Mouse (Mus musculus) megakaryocyte progenitor cell, adult 5-6 weeks (primary cell): ENCODE results near the gene Odc1. TPM values are rescaled to one million over a fixed set of nuclear protein-coding genes. Genes with fewer than 3 reads are reported as not detected.

ENCODE experiments used
- ATAC-seq: replicated peaks from 2 replicates; pipeline ENCODE4 v1.8.0; 2016; ENCODE audit warnings: mild to moderate bottlenecking, moderate TSS enrichment, inconsistent platforms; ENCODE audit not compliant: poor library complexity
- total RNA-seq, 2 experiments: library from RNA; stranded (forward) in 1 of 2; stranded (reverse) in 1 of 2; fragments of 157-497, 149-512 nt in 1 of 2; fragments of 200-1000 nt in 1 of 2; gene quantifications; 2 replicates each; pipeline versions ENCODE4 v1.2.3 to v1.2.4; 2015 to 2017

Odc1 gene
- total RNA-seq, 2 experiments from 2014 or later = 241 to 410 TPM

GRCm38 (mm10) chr12:17583860-17584259, 39.3 kb downstream of the Odc1 start:
- ATAC-seq = peak; percentile 81

GRCm38 (mm10) chr12:17586011-17586410, 41.4 kb downstream of the Odc1 start:
- ATAC-seq = no peak

DNA sequence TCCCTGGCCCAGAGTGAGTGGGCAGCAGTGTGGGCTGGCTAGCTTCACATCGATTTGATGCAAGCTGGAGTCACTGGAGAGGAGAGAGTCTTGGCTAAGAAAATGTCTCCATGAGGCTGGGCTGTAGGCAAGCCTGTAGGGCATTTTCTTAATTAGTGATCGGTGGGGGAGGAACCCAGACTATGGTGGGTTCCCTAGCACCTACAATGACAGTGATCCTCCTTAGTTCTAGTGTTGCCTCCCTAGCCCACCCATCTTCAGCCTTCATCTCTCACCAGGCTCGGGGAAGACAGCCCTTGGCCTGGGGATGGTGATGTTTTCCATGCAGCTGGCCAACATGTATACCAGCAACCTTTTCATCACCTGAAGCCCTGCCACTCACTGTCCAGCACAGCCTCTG, 43.8 kb downstream of the Odc1 start:
- ATAC-seq = no peak

GRCm38 (mm10) chr12:17588906-17589612, 44.5 kb downstream of the Odc1 start:
- no peak for ATAC-seq

- no peak for ATAC-seq
Measured at GRCm38 (mm10) chr12:17591249-17591648, 46.7 kb downstream of the Odc1 start.

DNA sequence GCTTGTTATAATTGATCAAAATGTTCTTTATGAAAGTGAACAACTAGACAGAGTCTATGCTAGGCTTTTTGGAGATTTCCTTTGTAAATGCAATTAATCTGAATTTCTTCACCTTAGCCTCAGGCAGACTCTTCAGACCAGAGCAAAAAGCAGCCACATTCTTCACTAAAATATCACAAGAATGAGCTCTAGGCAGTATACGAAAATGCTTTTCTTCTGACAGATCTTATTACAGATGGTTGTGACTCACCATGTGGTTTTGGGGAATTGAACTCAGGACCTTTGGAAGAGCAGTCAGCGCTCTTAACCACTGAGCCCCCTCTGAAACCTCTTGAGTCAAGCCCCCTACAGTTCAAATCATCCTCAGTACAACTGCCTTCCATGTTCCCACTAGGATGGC, 49.4 kb downstream of the Odc1 start:
- no peak for ATAC-seq

GRCm38 (mm10) chr12:17594701-17595100, 50.1 kb downstream of the Odc1 start:
- ATAC-seq = no peak

- no peak for ATAC-seq
Measured at GRCm38 (mm10) chr12:17595166-17595565, 50.6 kb downstream of the Odc1 start.

Other genes with a start within 250 kb of the Odc1 start
- not detected in 2 replicates for gene Atp6v1c2, start 215.4 kb upstream of the Odc1 start, total RNA-seq (2015)
- gene Atp6v1c2, start 215.4 kb upstream of the Odc1 start, total RNA-seq (2017) = not detected in 2 replicates
- gene Nol10, start 196.3 kb upstream of the Odc1 start, total RNA-seq (2015) = 21.6 and 22.1 TPM in 2 replicates
- gene Nol10, start 196.3 kb upstream of the Odc1 start, total RNA-seq (2017) = 14.1 and 18.7 TPM in 2 replicates
- gene Hpcal1, start 146.1 kb downstream of the Odc1 start, total RNA-seq (2015) = 55.6 and 65.0 TPM in 2 replicates
- gene Hpcal1, start 146.1 kb downstream of the Odc1 start, total RNA-seq (2017) = 18.6 and 21.9 TPM in 2 replicates